Mouse (Mus musculus) adrenal gland, adult (tissue): ENCODE measurements at regions not wholly inside any gene's neighbourhood (a gene's known extent, or its start where the extent isn't known, plus 50 kb on each side); places are given as distances from the start of the nearest gene placed in this dataset.
A peak's percentile ranks its signal among the peaks of the same experiment; 100 is the strongest.
"Not testable (repeated sequence)": the region's sequence is repeated elsewhere in the genome, so short reads cannot be mapped to it uniquely, and the experiment has no call there.

Experiments used
- DNase-seq, 2 experiments: peaks; one replicate each; pipeline ENCODE4 v3.0.0; 2022 to 2023; ENCODE audit warnings: low spot score in 1 of 2; ENCODE audit not compliant: inconsistent age in 2 of 2

- DNase-seq = peak; percentile 19 to 78
These were observed 239.1 kb downstream of the Sec16b start for GRCm38 (mm10) chr1:157745611-157746010.

GRCm38 (mm10) chr1:157755015-157755649 is 248.6 kb downstream of the Sec16b start:
- no peak for DNase-seq

- DNase-seq = no peak
These were observed 250.4 kb downstream of the Sec16b start for GRCm38 (mm10) chr1:157756977-157757376.

GRCm38 (mm10) chr1:157758337-157758736 is 251.8 kb downstream of the Sec16b start:
- DNase-seq = no peak

- DNase-seq = no peak
These were observed 261.7 kb downstream of the Sec16b start for GRCm38 (mm10) chr1:157768201-157768600.

GRCm38 (mm10) chr1:157797711-157798110 is 291.2 kb downstream of the Sec16b start:
- DNase-seq = no peak

GRCm38 (mm10) chr1:157798561-157799553 is 292.3 kb downstream of the Sec16b start:
- DNase-seq = no peak

GRCm38 (mm10) chr1:157801151-157801550 is 294.6 kb downstream of the Sec16b start:
- DNase-seq = no peak

- DNase-seq = no peak
These were observed 297.7 kb downstream of the Sec16b start for GRCm38 (mm10) chr1:157804229-157804628.

- DNase-seq = no peak
These were observed 299.8 kb downstream of the Sec16b start for GRCm38 (mm10) chr1:157806296-157806695.

- no peak for DNase-seq
These were observed 303.3 kb downstream of the Sec16b start for GRCm38 (mm10) chr1:157809674-157810471.

- no peak for DNase-seq
These were observed 304.1 kb downstream of the Sec16b start for GRCm38 (mm10) chr1:157810657-157811056.

GRCm38 (mm10) chr1:157827966-157828365 is 321.4 kb downstream of the Sec16b start:
- DNase-seq = no peak

- DNase-seq = no peak
These were observed 325.0 kb downstream of the Sec16b start for GRCm38 (mm10) chr1:157831511-157831910.

GRCm38 (mm10) chr1:157872775-157873174 is 366.2 kb downstream of the Sec16b start:
- DNase-seq = peak; percentile 13 to 53

GRCm38 (mm10) chr1:157875006-157875405 is 368.5 kb downstream of the Sec16b start:
- DNase-seq = no peak

GRCm38 (mm10) chr1:157877117-157877516 is 370.6 kb downstream of the Sec16b start:
- not testable (repeated sequence) for DNase-seq

- no peak for DNase-seq
These were observed 380.6 kb downstream of the Sec16b start for GRCm38 (mm10) chr1:157887146-157887545.

- DNase-seq = no peak
These were observed 382.0 kb downstream of the Sec16b start for GRCm38 (mm10) chr1:157888573-157888972.

GRCm38 (mm10) chr1:157906168-157906567 is 399.6 kb downstream of the Sec16b start:
- DNase-seq = no peak

- DNase-seq = no peak
These were observed 418.3 kb downstream of the Brinp2 start for GRCm38 (mm10) chr1:157937800-157938348.
